Mouse (Mus musculus) left cerebral cortex, adult 2 months (tissue): ENCODE data around the gene Hipk1. TPM values are rescaled to one million over a fixed set of nuclear protein-coding genes. Genes with fewer than 3 reads are reported as not detected.
"Not testable (repeated sequence)": the region's sequence is repeated elsewhere in the genome, so short reads cannot be mapped to it uniquely, and the experiment has no call there.

ENCODE experiments used
- DNase-seq, 2 experiments: peaks; one replicate each; pipeline ENCODE4 v3.0.0; 2021 to 2022; ENCODE audit warnings: low spot score in 2 of 2, mixed read lengths in 1 of 2; ENCODE audit errors: extremely low spot score in 1 of 2
- H3K27ac ChIP-seq: fragments of 200-600 bp; 2 replicates; pipeline ENCODE4 v1.8.1; 2022
- H3K4me3 ChIP-seq: fragments of 200-600 bp; 2 replicates; pipeline ENCODE4 v1.8.1; 2022
- CTCF ChIP-seq: fragments of 200-600 bp; IDR thresholded peaks from 2 replicates; pipeline ENCODE4 v1.8.1; 2022; ENCODE audit warnings: antibody characterized with exemption, mild to moderate bottlenecking, moderate library complexity
- intact Hi-C: fragments of 180-260 bp; cut with DNase I; formaldehyde crosslinking; loops from one replicate; pipeline ENCODE4 v1.15.1; 2025
- total RNA-seq, 2 experiments: library from RNA; stranded (reverse); gene quantifications; 2 replicates each; pipeline ENCODE4 v1.2.3; 2021

The Hipk1 gene
- total RNA-seq, 2 experiments from 2014 or later = 124 to 128 TPM

GRCm38 (mm10) chr3:103827548-103827947 lies 36.2 kb upstream of the Hipk1 start:
- DNase-seq = no peak
- intact Hi-C loops = no loop called here
- H3K27ac ChIP-seq = no peak overlapping the region
- peak; percentile 20 for TF ChIP-seq CTCF
- no peak overlapping the region for H3K4me3 ChIP-seq

- H3K27ac ChIP-seq = no peak overlapping the region
- DNase-seq = no peak
- no peak overlapping the region for H3K4me3 ChIP-seq
- TF ChIP-seq CTCF = no peak
- intact Hi-C loops = no loop called here
Observed at GRCm38 (mm10) chr3:103810967-103811366, 19.6 kb upstream of the Hipk1 start.

- peak overlapping the region; percentile 88 for H3K27ac ChIP-seq
- H3K4me3 ChIP-seq = peak overlapping the region; percentile 77
- DNase-seq = no peak
- intact Hi-C loops = loop anchor here (1.0 to 5.0 kb wide), 4 partner anchors 18 to 158 kb away; partner anchors contain the start of genes Hipk1, Phtf1 and Rsbn1
- TF ChIP-seq CTCF = no peak
Observed at GRCm38 (mm10) chr3:103809799-103810150, 18.4 kb upstream of the Hipk1 start.

- peak within 1 kb of the TSS; percentile 88 for H3K27ac ChIP-seq
- intact Hi-C loops = loop anchor here (1.0 to 5.0 kb wide), 4 partner anchors 18 to 158 kb away; partner anchors contain the start of genes Hipk1, Phtf1 and Rsbn1
- no peak for TF ChIP-seq CTCF
- peak; percentile 87 to 90 for DNase-seq
- peak within 1 kb of the TSS; percentile 77 for H3K4me3 ChIP-seq
Observed at GRCm38 (mm10) chr3:103808891-103809798, 17.8 kb upstream of the Hipk1 start, which contains the start of the genes Dclre1b, Ap4b1 and Gm43064. Gene Dclre1b, minus strand, starts transcription at chr3:103809444. Gene Ap4b1, plus strand, starts transcription at chr3:103809520. Gene Gm43064, plus strand, starts transcription at chr3:103809573.

- intact Hi-C loops = loop anchor here (5.0 kb wide), 3 partner anchors 82 to 162 kb away; partner anchors contain the start of genes Phtf1 and Rsbn1
- Histone ChIP-seq H3K4me3 (no peak overlapping the region), H3K27ac (no peak overlapping the region)
- DNase-seq = no peak
- TF ChIP-seq CTCF = no peak
Observed at GRCm38 (mm10) chr3:103805671-103806070, 14.3 kb upstream of the Hipk1 start.

DNA sequence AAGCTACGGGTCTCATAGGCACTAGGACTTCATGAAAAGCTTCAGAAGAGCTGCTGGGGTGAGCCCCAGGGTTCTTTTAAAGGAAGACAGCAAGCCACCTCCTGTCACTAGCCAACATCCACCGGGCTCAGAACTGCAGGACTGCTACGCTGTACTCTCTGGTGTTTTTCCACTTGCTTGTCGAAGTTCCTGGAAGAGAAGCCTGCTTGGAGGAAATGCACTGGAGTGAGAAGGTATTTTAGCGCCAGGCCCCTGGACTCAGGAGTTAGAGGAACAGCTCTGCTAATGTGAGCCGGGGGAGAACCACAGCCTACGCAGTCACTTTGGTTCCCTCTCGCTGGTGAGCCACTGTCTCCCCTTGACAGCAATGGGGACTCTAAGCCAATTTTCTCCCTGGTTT lies 11.5 kb upstream of the Hipk1 start:
- H3K4me3 ChIP-seq = no peak overlapping the region
- intact Hi-C loops = no loop called here
- H3K27ac ChIP-seq = peak overlapping the region; percentile 85
- DNase-seq = no peak
- no peak for TF ChIP-seq CTCF

- peak; percentile 20 to 55 for DNase-seq
- no peak for TF ChIP-seq CTCF
- H3K4me3 ChIP-seq = no peak overlapping the region
- intact Hi-C loops = no loop called here
- H3K27ac ChIP-seq = peak overlapping the region; percentile 85
Observed at GRCm38 (mm10) chr3:103801631-103802531, 10.5 kb upstream of the Hipk1 start.

- H3K4me3 ChIP-seq = no peak overlapping the region
- no peak overlapping the region for H3K27ac ChIP-seq
- intact Hi-C loops = no loop called here
- no peak for DNase-seq
- no peak for TF ChIP-seq CTCF
Observed at GRCm38 (mm10) chr3:103799507-103799906, 8.1 kb upstream of the Hipk1 start.

- no peak overlapping the region for H3K4me3 ChIP-seq
- no peak for TF ChIP-seq CTCF
Observed at GRCm38 (mm10) chr3:103796389-103796788, 5.0 kb upstream of the Hipk1 start.

GRCm38 (mm10) chr3:103792566-103792965 lies 1.2 kb upstream of the Hipk1 start:
- no peak for TF ChIP-seq CTCF
- intact Hi-C loops = no loop called here
- no peak overlapping the region for H3K4me3 ChIP-seq
- no peak for DNase-seq
- H3K27ac ChIP-seq = no peak overlapping the region

More at GRCm38 (mm10) chr3:103796389-103796788, 5.0 kb upstream of the Hipk1 start:
- intact Hi-C loops = no loop called here
- H3K27ac ChIP-seq = no peak overlapping the region
- no peak for DNase-seq

DNA sequence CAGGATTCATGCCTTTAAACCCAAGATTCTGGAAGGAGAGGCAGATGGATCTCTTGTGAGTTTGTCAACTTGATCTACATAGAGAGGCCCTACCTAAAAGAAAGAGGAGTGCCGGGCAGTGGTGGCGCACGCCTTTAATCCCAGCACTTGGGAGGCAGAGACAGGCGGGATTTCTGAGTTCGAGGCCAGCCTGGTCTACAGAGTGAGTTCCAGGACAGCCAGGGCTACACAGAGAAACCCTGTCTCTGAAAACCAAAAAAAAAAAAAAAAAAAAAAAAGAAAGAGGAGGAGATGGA lies 696 bp upstream of the Hipk1 start:
- DNase-seq = not testable (repeated sequence)

More for the DNA sequence above, 696 bp upstream of the Hipk1 start:
- peak overlapping the region; percentile 99 for H3K27ac ChIP-seq
- intact Hi-C loops = not testable (repeated sequence)
- H3K4me3 ChIP-seq = peak overlapping the region; percentile 90
